Mouse (Mus musculus): ENCODE data around the gene Dlg1. TPM values are rescaled to one million over a fixed set of nuclear protein-coding genes. Genes with fewer than 3 reads are reported as not detected.

Dlg1 gene
- total and polyA plus RNA-seq, 2 experiments from 2014 or later = 7.5 to 17.9 TPM

DNA sequence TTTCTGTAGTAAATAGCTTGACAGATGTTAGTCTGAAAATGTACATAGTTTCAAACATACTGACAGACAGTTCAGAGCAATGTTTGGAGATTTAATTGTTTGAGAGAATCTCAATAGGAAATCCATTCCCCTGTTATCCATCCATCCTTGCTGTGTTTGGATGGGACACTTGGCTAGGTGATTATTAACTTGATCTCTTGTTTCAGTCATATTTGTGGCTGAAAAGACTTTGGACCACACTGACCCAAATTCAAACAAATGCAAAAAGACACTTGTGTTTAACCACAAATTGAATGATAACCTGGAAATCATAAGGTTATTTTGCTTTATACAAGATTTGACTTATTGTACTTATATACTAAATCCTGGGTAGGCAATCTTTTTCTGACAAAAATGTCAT is 24.5 kb downstream of the Dlg1 start:
- ATAC-seq (ENCODE audit: insufficient read depth, low read depth) (no peak), DNase-seq (ENCODE audit: low spot score) (no peak)
- TF ChIP-seq CTCF (IDR thresholded peaks at IDR 0.05; ENCODE audit: low read depth) = no peak
- TF ChIP-seq EP300 (IDR thresholded peaks at IDR 0.05; ENCODE audit: low read depth) = no peak

DNA sequence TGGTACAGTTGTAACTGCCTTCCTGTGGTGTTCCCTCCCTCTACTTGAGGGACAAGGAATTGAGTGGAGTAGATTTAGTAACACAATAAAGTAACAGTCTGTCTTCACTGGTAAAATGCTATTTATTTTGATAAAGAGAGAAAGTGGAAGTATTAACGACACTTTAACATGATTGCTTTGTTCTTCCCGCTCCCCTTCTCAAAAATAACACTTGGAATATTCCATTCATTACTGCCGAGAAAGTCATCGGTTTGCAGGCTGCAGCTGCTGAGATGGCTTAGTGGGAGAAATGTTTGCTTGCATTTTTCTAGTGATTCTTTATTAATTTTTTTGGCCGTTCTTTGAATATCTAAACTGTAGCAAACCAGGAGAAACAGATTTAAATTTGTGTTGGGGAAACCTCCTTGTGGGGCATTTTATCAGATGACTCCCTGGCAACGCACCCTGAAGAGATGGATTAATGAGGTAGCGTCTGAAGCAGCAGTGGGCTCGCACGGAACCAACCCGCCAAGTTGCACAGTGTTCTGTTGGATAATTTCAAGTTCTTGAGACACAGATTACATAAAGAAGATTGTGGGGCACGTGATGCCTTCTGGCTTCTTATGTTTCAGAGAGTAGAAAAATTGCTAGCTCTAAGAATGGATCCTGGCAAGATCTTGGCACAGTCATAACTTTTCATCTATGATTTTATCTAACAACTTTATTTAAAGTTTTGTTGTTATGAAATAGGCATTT is 32.2 kb downstream of the Dlg1 start:
- no peak overlapping the region for H3K27ac ChIP-seq (ENCODE audit: low read depth)
- ATAC-seq (ENCODE audit: insufficient read depth, low read depth) (no peak), DNase-seq (ENCODE audit: low spot score) (no peak)
- H3K9me3 ChIP-seq (replicated peaks; ENCODE audit: control insufficient read depth, low read length) = no peaks in the 10 kb centered on the region
- peak overlapping the region; percentile 15; the same call in 1 of the 2 replicates for H3K4me2 ChIP-seq (ENCODE audit: low read depth, low read length)
- H3K36me3 ChIP-seq (replicated peaks; ENCODE audit: control insufficient read depth, insufficient read depth, low read length) = no peaks in the 10 kb centered on the region
- no peak overlapping the region for H3K9ac ChIP-seq (replicated peaks; ENCODE audit: low read depth, low read length)
- 63% methylated on average over 11 of the region's 11 CpGs for WGBS
- H3K4me1 ChIP-seq (ENCODE audit: control insufficient read depth, insufficient read depth) = peaks cover 9% of the 10 kb centered on the region
- TF ChIP-seq EP300 (IDR thresholded peaks at IDR 0.05; ENCODE audit: low read depth) = no peak
- TF ChIP-seq CTCF (IDR thresholded peaks at IDR 0.05; ENCODE audit: low read depth) = no peak
- H3K4me3 ChIP-seq (ENCODE audit: low read depth, low read length) = no peak overlapping the region
- H3K27me3 ChIP-seq (ENCODE audit: control insufficient read depth, insufficient read depth, low read length) = no peaks in the 10 kb centered on the region

More for the DNA sequence above, 24.5 kb downstream of the Dlg1 start:
- no peak overlapping the region for H3K4me3 ChIP-seq (ENCODE audit: low read depth, low read length)
- H3K4me2 ChIP-seq (ENCODE audit: low read depth, low read length) = no peak overlapping the region
- H3K9ac ChIP-seq (replicated peaks; ENCODE audit: low read depth, low read length) = no peak overlapping the region
- H3K4me1 ChIP-seq (ENCODE audit: control insufficient read depth, insufficient read depth) = no peaks in the 10 kb centered on the region
- H3K36me3 ChIP-seq (replicated peaks; ENCODE audit: control insufficient read depth, insufficient read depth, low read length) = 0 out of 2 replicates have a peak, but pooled peaks cover 5% of the 10 kb centered on the region
- H3K27me3 ChIP-seq (ENCODE audit: control insufficient read depth, insufficient read depth, low read length) = no peaks in the 10 kb centered on the region
- no peak overlapping the region for H3K27ac ChIP-seq (ENCODE audit: low read depth)
- no peaks in the 10 kb centered on the region for H3K9me3 ChIP-seq (replicated peaks; ENCODE audit: control insufficient read depth, low read length)

DNA sequence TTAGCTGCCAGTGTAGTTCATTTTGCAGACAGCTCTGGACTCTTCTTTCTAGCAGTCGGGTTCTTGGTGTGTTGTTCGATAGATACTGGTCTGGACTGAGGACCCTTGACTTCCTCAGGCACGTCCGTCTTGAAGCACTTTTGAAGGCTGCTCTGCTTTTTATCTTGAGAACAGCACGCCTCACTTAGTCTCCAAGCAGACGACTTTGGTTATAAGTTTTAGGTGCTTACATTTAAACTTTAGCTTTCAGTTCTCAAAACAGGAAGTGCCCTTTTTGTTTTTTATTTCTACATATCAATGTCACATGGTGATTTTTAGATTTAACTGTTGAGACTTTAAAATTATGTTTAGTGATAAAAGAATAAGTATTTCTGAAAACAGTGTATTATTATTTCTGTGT is 33.1 kb downstream of the Dlg1 start:
- Histone ChIP-seq H3K4me2 (ENCODE audit: low read depth, low read length) (no peak overlapping the region), H3K27ac (ENCODE audit: low read depth) (no peak overlapping the region)

DNA sequence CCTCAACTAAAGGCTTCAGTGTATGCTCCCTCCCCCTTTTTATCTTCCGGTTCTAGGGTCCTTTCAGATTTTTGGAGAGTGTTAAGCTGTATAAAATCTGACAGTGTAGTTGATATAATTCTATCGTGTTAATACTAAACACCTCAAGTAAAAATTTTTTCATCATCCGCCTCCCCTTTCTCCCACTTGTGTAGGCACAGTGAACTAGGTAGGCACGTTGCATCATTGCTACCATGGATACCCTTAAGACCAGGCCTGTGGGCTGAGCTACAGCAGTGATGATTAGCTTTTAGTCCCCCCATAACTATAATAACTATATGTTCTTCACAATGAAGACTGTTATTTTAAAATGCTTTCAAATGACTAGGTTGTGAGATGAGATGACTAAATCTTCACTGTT is 34.1 kb downstream of the Dlg1 start:
- 80% methylated on average over 4 of the region's 4 CpGs for WGBS
- ATAC-seq (ENCODE audit: insufficient read depth, low read depth) = no peak
- Histone ChIP-seq H3K4me3 (ENCODE audit: low read depth, low read length) (no peak overlapping the region), H3K27me3 (ENCODE audit: control insufficient read depth, insufficient read depth, low read length) (no peaks in the 10 kb centered on the region), H3K36me3 (replicated peaks; ENCODE audit: control insufficient read depth, insufficient read depth, low read length) (no peaks in the 10 kb centered on the region), H3K9me3 (replicated peaks; ENCODE audit: control insufficient read depth, low read length) (no peaks in the 10 kb centered on the region), H3K4me1 (ENCODE audit: control insufficient read depth, insufficient read depth) (peaks cover 9% of the 10 kb centered on the region), H3K4me2 (ENCODE audit: low read depth, low read length) (no peak overlapping the region), H3K27ac (ENCODE audit: low read depth) (no peak overlapping the region), H3K9ac (replicated peaks; ENCODE audit: low read depth, low read length) (no peak overlapping the region)
- no peak for DNase-seq (ENCODE audit: low spot score)
- no peak for TF ChIP-seq EP300 (IDR thresholded peaks at IDR 0.05; ENCODE audit: low read depth)
- no peak for TF ChIP-seq CTCF (IDR thresholded peaks at IDR 0.05; ENCODE audit: low read depth)

More for the DNA sequence above, 33.1 kb downstream of the Dlg1 start:
- H3K36me3 ChIP-seq (replicated peaks; ENCODE audit: control insufficient read depth, insufficient read depth, low read length) = no peaks in the 10 kb centered on the region
- 26% methylated on average over 6 of the region's 6 CpGs for WGBS
- no peaks in the 10 kb centered on the region for H3K9me3 ChIP-seq (replicated peaks; ENCODE audit: control insufficient read depth, low read length)
- peaks cover 9% of the 10 kb centered on the region for H3K4me1 ChIP-seq (ENCODE audit: control insufficient read depth, insufficient read depth)
- H3K4me3 ChIP-seq (ENCODE audit: low read depth, low read length) = no peak overlapping the region
- TF ChIP-seq CTCF (IDR thresholded peaks at IDR 0.05; ENCODE audit: low read depth) = no peak
- no peak for TF ChIP-seq EP300 (IDR thresholded peaks at IDR 0.05; ENCODE audit: low read depth)
- ATAC-seq (ENCODE audit: insufficient read depth, low read depth) = no peak
- H3K27me3 ChIP-seq (ENCODE audit: control insufficient read depth, insufficient read depth, low read length) = no peaks in the 10 kb centered on the region
- no peak overlapping the region for H3K9ac ChIP-seq (replicated peaks; ENCODE audit: low read depth, low read length)
- DNase-seq (ENCODE audit: low spot score) = no peak

DNA sequence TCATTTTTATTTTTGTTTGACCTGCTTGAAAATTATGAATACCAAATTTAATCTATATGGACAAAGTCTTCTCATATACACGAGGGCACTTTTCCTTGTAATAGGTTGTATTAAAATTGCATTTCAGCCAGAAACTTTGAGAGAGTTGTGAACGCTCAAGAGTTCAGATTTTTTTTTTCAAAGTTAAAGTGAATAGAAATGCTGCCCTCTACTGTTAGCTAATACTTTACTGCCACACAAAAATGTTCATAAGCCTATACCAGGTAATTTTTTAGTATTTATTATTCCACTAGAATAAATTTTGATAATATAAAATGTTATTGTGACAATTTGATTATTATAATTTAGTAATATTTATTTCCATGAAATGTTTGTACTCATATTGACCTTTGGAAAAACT is 42.0 kb downstream of the Dlg1 start:
- peak; percentile 55 for DNase-seq (ENCODE audit: low spot score)
- Histone ChIP-seq H3K4me2 (ENCODE audit: low read depth, low read length) (no peak overlapping the region), H3K36me3 (replicated peaks; ENCODE audit: control insufficient read depth, insufficient read depth, low read length) (no peaks in the 10 kb centered on the region), H3K4me3 (ENCODE audit: low read depth, low read length) (no peak overlapping the region), H3K9me3 (replicated peaks; ENCODE audit: control insufficient read depth, low read length) (no peaks in the 10 kb centered on the region), H3K27me3 (ENCODE audit: control insufficient read depth, insufficient read depth, low read length) (no peaks in the 10 kb centered on the region), H3K27ac (ENCODE audit: low read depth) (no peak overlapping the region), H3K9ac (replicated peaks; ENCODE audit: low read depth, low read length) (no peak overlapping the region), H3K4me1 (ENCODE audit: control insufficient read depth, insufficient read depth) (no peaks in the 10 kb centered on the region)
- no peak for ATAC-seq (ENCODE audit: insufficient read depth, low read depth)
- WGBS = 9% methylated on average over 2 of the region's 2 CpGs
- no peak for TF ChIP-seq EP300 (IDR thresholded peaks at IDR 0.05; ENCODE audit: low read depth)
- peak; percentile 38 for TF ChIP-seq CTCF (IDR thresholded peaks at IDR 0.05; ENCODE audit: low read depth)

DNA sequence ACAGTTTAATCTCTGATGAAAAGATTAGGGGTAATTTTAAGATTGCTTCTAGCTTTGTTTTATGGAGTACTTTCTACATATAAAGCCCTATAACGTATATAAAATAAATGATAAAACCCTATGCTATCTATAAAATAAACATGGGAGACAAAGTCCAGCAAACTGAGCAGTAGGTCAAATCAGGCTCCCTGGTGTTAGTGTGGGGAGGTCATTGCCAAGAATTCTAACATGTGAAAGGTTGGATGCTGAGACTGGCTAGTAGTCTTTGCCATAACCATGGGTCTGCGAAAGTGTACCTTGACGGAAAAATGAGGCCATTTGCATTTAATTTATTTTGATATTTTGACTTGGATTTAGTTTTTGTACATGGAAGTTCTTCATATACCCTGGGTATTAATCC is 42.7 kb downstream of the Dlg1 start:
- Histone ChIP-seq H3K27ac (ENCODE audit: low read depth) (no peak overlapping the region), H3K9ac (replicated peaks; ENCODE audit: low read depth, low read length) (no peak overlapping the region), H3K27me3 (ENCODE audit: control insufficient read depth, insufficient read depth, low read length) (no peaks in the 10 kb centered on the region), H3K4me1 (ENCODE audit: control insufficient read depth, insufficient read depth) (no peaks in the 10 kb centered on the region), H3K9me3 (replicated peaks; ENCODE audit: control insufficient read depth, low read length) (no peaks in the 10 kb centered on the region), H3K36me3 (replicated peaks; ENCODE audit: control insufficient read depth, insufficient read depth, low read length) (no peaks in the 10 kb centered on the region), H3K4me2 (ENCODE audit: low read depth, low read length) (no peak overlapping the region), H3K4me3 (ENCODE audit: low read depth, low read length) (no peak overlapping the region)
- WGBS = 95% methylated on average over 3 of the region's 3 CpGs
- ATAC-seq (ENCODE audit: insufficient read depth, low read depth) (no peak), DNase-seq (ENCODE audit: low spot score) (no peak)
- no peak for TF ChIP-seq CTCF (IDR thresholded peaks at IDR 0.05; ENCODE audit: low read depth)
- TF ChIP-seq EP300 (IDR thresholded peaks at IDR 0.05; ENCODE audit: low read depth) = no peak

All from heart, postnatal 0 days (tissue).